Mouse (Mus musculus): Measurements from ENCODE around the gene Bmp7. TPM values are rescaled to one million over a fixed set of nuclear protein-coding genes. Genes with fewer than 3 reads are reported as not detected.

The Bmp7 gene
- polyA plus RNA-seq, 1 experiment from 2014 or later = 21.2 TPM

DNA sequence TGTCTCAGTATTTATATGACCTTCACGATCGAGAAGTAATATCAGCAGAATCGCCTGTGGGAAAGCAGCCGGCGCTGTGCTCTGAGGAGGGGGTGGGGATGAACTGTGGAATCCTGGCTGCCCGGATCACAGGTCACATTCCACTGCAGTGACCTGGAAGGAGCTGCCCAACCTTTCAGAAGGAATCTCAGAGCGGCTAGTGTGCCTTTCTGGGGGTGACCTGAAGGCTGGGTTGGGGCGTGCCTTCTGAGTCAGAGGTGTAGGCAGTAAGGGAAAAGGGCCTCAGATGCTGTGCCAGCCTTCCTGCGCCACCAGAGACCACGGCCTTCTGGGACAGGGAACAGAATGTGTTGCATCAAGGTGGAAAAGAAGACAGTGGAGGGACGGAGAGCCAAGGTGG is 25.1 kb upstream of the Bmp7 start:
- Histone ChIP-seq H3K9me3 (peaks cover 5% of the 10 kb centered on the region), H3K4me1 (peaks cover 30% of the 10 kb centered on the region), H3K27ac (peak overlapping the region; percentile 76), H3K36me3 (replicated peaks) (no peaks in the 10 kb centered on the region), H3K27me3 (ENCODE audit: poor library complexity, severe bottlenecking) (peaks cover 5% of the 10 kb centered on the region; the same call in 1 of the 2 replicates), H3K4me3 (no peak overlapping the region)
- WGBS = 30% methylated on average over 11 of the region's 11 CpGs
- no peak for DNase-seq (ENCODE audit: extremely low spot score, low spot score)

DNA sequence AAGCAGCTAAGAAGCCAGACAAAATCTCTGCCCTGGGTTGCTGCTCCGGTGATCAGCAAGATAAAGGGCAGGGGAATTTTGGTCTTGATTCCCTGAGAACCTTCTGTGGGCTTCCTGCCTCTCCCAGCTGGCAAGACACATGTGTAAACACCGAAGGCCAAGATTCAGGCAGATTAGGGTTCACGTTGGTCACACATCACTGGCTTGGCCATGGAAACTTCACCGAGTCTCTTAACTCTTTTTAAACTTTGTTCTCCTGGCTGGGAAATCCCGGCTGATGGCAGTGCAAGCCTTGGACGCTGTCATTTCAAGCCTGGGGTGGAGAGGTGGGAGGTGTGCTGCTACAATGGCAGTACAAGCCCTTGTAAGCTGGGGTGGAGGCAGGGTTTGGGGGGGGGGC is 21.1 kb upstream of the Bmp7 start:
- peak overlapping the region; percentile 44; the same call in 1 of the 2 replicates for H3K27ac ChIP-seq
- no peaks in the 10 kb centered on the region for H3K36me3 ChIP-seq (replicated peaks)
- no peak overlapping the region for H3K4me3 ChIP-seq
- peaks cover 20% of the 10 kb centered on the region for H3K9me3 ChIP-seq
- H3K27me3 ChIP-seq (ENCODE audit: poor library complexity, severe bottlenecking) = peaks cover 10% of the 10 kb centered on the region; the same call in 1 of the 2 replicates
- DNase-seq (ENCODE audit: extremely low spot score, low spot score) = no peak
- peaks cover 49% of the 10 kb centered on the region for H3K4me1 ChIP-seq
- WGBS = 71% methylated on average over 6 of the region's 6 CpGs

DNA sequence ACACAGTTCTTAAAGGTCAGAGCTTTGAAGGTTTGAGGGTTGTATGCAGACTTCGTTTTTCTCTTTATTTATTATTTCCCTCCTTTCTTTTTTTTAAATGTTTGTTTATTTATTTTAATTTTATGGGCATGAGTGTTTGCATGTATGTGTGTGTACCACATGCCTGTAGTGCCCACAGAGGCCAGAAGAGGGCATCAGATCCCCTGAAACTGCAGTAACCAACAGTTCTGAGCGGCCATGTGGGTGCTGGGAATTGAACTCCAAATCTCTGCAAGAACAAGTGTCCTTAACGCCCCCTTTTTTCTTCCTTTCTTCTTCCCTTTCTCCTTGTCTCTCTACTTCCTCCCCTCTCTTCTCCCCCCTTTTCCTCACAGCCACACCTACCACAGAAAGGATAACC is 20.2 kb upstream of the Bmp7 start:
- no peak overlapping the region for H3K4me3 ChIP-seq
- DNase-seq (ENCODE audit: extremely low spot score, low spot score) = no peak
- H3K9me3 ChIP-seq = peaks cover 27% of the 10 kb centered on the region
- H3K27ac ChIP-seq = no peak overlapping the region
- 87% methylated on average over 3 of the region's 3 CpGs for WGBS
- peaks cover 10% of the 10 kb centered on the region; the same call in 1 of the 2 replicates for H3K27me3 ChIP-seq (ENCODE audit: poor library complexity, severe bottlenecking)
- H3K36me3 ChIP-seq (replicated peaks) = no peaks in the 10 kb centered on the region
- peaks cover 42% of the 10 kb centered on the region for H3K4me1 ChIP-seq

DNA sequence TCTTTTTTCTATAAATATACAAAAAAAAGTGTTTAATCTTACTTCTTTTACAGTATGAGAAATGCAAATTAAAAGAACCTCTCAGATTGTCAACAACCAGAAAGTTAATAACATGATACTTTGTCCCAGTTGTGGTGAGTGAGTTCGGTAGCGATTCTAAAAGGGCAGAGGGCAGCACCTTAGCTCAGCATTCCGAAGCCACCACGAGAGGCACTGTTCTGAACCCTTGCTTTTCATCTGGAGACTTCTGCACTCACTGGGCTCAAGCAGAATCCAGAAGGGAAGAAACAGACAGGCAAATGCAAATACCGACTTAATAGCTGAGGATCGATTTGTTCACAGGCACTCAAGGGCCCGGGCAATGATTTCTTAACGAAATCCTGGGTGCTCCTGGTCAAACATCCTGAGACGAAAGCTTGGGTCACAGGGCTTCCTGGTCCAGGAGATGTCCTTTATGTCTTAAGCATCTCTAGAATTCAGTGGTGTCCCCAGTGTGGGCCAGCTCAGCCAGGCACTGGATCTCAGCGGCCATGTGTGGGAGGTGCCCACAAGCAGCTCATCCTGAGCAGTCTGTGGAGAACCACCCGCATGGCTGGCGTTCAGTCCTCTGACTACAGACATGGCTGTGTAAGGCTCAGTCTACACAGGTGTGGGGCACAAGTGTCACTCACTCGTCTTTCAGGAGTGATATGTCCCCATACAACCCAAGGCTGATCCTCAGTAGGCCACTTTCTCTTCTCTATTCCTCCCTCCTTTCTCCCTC is 19.1 kb upstream of the Bmp7 start:
- Histone ChIP-seq H3K27me3 (ENCODE audit: poor library complexity, severe bottlenecking) (peaks cover 10% of the 10 kb centered on the region; the same call in 1 of the 2 replicates), H3K4me3 (no peak overlapping the region), H3K9me3 (peaks cover 27% of the 10 kb centered on the region), H3K36me3 (replicated peaks) (no peaks in the 10 kb centered on the region), H3K4me1 (peaks cover 30% of the 10 kb centered on the region), H3K27ac (peak overlapping the region; percentile 56)
- no peak for DNase-seq (ENCODE audit: extremely low spot score, low spot score)
- 50% methylated on average over 13 of the region's 13 CpGs for WGBS

DNA sequence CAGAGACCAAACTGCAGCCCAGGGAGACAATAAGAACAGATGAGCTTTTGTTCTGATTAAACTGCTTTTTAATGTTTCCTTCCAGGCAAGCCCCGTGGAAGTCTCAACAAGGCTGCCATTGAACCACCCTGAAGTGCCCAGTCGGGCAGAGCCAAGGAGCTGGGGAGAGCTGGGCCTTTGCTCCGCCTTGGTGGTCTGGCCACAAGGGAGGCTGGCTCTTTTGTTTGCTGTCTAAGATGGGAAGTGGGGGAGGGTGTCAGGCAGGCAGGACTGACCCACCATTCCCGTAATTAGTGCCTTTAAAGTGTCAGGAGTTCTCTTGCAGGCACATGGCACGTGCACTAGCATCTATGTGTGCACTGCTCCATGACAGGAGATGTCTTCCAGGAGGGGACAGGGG is 18.5 kb upstream of the Bmp7 start:
- Histone ChIP-seq H3K4me1 (peaks cover 28% of the 10 kb centered on the region), H3K4me3 (no peak overlapping the region), H3K27ac (peak overlapping the region; percentile 81), H3K27me3 (ENCODE audit: poor library complexity, severe bottlenecking) (peaks cover 10% of the 10 kb centered on the region; the same call in 1 of the 2 replicates), H3K9me3 (peaks cover 27% of the 10 kb centered on the region), H3K36me3 (replicated peaks) (no peaks in the 10 kb centered on the region)
- 8% methylated on average over 5 of the region's 5 CpGs for WGBS
- no peak for DNase-seq (ENCODE audit: extremely low spot score, low spot score)

DNA sequence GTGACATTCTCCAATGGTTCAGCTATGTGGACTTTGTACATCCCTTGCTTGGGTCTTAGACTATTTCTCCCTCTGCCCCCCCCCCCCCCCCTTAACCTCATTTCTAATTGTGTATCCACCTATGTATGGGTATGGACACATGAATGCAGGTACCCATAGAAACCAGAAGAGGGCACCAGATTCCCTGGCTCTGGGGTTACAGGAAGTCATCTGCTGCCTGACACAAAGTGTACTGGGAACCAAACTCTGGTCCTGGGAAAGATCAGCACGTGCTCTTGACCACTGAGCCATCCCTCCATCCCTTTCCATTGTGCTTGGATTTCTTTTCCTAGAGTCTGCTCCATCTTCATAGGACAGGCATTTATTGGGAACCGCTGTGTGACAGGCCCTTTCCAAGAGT is 11.9 kb upstream of the Bmp7 start:
- peaks cover 14% of the 10 kb centered on the region for H3K9me3 ChIP-seq
- no peak overlapping the region for H3K27ac ChIP-seq
- 78% methylated on average over 2 of the region's 2 CpGs for WGBS
- H3K4me1 ChIP-seq = peaks cover 22% of the 10 kb centered on the region
- H3K4me3 ChIP-seq = no peak overlapping the region
- no peak for DNase-seq (ENCODE audit: extremely low spot score, low spot score)
- peaks cover 6% of the 10 kb centered on the region; the same call in 1 of the 2 replicates for H3K27me3 ChIP-seq (ENCODE audit: poor library complexity, severe bottlenecking)
- no peaks in the 10 kb centered on the region for H3K36me3 ChIP-seq (replicated peaks)

DNA sequence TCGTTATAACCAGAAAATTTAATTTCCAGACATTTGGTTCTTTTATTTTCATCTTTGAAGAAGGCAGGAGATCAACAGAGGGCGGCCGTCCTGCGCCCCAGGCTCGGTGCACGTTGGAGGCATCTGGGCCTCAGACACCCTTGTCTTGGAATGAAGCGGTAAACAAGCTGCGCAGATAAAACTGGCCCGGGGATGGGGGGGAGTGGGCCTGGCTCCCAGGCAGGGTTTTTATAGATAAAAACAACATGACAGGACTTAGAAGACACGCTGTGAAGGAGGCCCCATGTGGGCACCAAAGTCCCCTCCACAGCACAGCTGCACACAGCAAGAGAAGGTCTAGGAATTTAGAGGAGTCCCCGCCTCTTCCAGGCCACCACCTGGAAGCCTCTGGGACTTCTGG is 10.6 kb upstream of the Bmp7 start:
- Histone ChIP-seq H3K4me3 (no peak overlapping the region), H3K27ac (peak overlapping the region; percentile 69)
- WGBS = 30% methylated on average over 11 of the region's 11 CpGs

DNA sequence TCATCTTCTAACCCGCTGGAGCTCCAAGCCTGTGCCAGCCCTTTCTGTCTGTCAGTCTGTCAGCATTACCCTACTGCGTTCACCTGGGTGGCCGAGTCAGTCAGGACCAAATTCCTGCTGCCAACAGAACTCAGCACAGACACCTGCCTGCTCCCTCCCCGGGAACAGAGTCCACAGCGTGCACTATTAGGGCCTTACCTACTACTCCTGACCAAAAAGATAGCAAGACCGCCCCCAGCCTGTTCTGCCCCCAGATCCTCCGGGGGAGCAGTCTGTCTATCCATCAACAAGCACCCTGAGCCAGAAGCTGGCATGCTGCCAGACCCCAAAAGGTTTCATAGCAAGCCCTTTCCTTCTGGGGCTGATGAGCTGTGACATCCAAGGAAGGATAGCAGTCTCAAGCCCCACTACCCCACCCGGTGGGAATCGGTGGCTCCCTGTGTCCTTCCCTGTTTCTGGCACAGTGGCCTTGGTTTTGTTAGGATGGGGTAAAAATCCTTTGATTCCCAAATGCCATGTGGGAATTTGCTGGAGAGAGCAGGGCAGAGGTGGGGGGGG is 10.1 kb upstream of the Bmp7 start:
- no peak for DNase-seq (ENCODE audit: extremely low spot score, low spot score)
- Histone ChIP-seq H3K4me3 (no peak overlapping the region), H3K27ac (peak overlapping the region; percentile 69), H3K27me3 (ENCODE audit: poor library complexity, severe bottlenecking) (peaks cover 16% of the 10 kb centered on the region), H3K36me3 (replicated peaks) (no peaks in the 10 kb centered on the region), H3K9me3 (no peaks in the 10 kb centered on the region), H3K4me1 (peaks cover 22% of the 10 kb centered on the region)
- 70% methylated on average over 9 of the region's 9 CpGs for WGBS

More for the DNA sequence above, 10.6 kb upstream of the Bmp7 start:
- Histone ChIP-seq H3K27me3 (ENCODE audit: poor library complexity, severe bottlenecking) (peaks cover 11% of the 10 kb centered on the region; the same call in 1 of the 2 replicates), H3K9me3 (peaks cover 2% of the 10 kb centered on the region; the same call in 1 of the 2 replicates), H3K36me3 (replicated peaks) (no peaks in the 10 kb centered on the region), H3K4me1 (peaks cover 22% of the 10 kb centered on the region)
- DNase-seq (ENCODE audit: extremely low spot score, low spot score) = no peak

DNA sequence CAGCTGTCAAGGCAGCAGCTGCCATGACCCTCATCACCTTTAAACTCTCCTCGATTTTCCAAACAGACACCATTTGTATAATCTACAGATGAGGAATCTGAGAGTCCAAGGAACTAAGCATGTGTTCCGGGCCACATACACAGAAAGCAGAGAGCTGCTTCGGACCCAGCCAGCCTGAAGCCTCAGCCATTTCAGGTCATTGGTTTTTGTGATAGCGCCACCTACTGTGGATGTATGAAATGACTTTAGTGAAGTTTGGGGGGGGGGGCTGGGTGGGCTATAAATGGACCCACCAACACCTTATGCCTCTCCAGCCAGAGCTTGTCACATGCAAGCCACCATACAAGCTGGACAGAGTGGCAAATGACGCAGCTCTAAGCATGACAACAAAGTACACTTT is 8.9 kb upstream of the Bmp7 start:
- peaks cover 27% of the 10 kb centered on the region for H3K27me3 ChIP-seq (ENCODE audit: poor library complexity, severe bottlenecking)

DNA sequence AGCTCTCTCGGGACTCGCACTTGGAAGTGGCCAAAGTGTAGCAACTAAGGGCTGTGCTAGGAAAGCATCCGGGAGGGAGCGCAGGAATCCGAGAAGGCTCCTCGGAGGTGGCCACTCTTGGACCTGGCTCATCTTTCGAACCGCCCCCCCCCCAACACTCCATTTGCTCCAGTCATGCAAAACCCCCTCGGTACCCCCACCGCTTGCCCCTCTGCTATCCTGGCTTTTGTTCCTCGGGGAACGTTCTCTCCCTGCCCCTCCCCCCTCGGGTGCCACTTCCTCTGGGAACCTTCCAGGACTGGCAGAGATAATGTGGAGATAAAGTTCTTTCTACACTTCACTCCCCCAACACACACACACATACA is 660 bp upstream of the Bmp7 start:
- Histone ChIP-seq H3K27ac (peak overlapping the region; percentile 90), H3K36me3 (replicated peaks) (no peaks in the 10 kb centered on the region), H3K9me3 (no peaks in the 10 kb centered on the region), H3K4me1 (peaks cover 64% of the 10 kb centered on the region), H3K4me3 (peak overlapping the region; percentile 71), H3K27me3 (ENCODE audit: poor library complexity, severe bottlenecking) (peaks cover 99% of the 10 kb centered on the region)
- no peak for DNase-seq (ENCODE audit: extremely low spot score, low spot score)
- WGBS = under 1% methylated on average over 13 of the region's 13 CpGs

More for the DNA sequence above, 8.9 kb upstream of the Bmp7 start:
- Histone ChIP-seq H3K9me3 (no peaks in the 10 kb centered on the region), H3K4me3 (no peak overlapping the region), H3K4me1 (peaks cover 22% of the 10 kb centered on the region), H3K27ac (no peak overlapping the region), H3K36me3 (replicated peaks) (no peaks in the 10 kb centered on the region)
- 43% methylated on average over 5 of the region's 5 CpGs for WGBS
- DNase-seq (ENCODE audit: extremely low spot score, low spot score) = no peak

DNA sequence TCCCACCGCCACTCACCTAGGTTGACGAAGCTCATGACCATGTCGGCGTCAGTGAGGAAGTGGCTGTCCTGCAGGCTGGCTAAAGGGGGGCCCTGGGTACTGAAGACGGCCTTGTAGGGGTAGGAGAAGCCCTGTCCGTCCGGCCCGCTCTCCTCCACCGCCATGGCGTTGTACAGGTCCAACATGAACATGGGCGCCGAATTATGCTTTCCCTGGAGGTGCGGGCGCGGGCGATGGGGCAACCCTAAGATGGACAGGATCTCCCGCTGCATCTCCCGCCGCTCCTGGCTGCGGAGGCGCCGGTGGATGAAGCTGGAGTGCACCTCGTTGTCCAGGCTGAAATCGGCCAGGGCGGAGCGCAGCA is 500 bp downstream of the Bmp7 start:
- H3K4me3 ChIP-seq = peak overlapping the region; percentile 71
- under 1% methylated on average over 26 of the region's 26 CpGs for whole genome bisulfite sequencing
- no peaks in the 10 kb centered on the region for H3K9me3 ChIP-seq
- DNase-seq (ENCODE audit: extremely low spot score, low spot score) = peak; percentile 63
- H3K27me3 ChIP-seq (ENCODE audit: poor library complexity, severe bottlenecking) = peaks cover 99% of the 10 kb centered on the region
- no peaks in the 10 kb centered on the region for H3K36me3 ChIP-seq (replicated peaks)
- H3K4me1 ChIP-seq = peaks cover 76% of the 10 kb centered on the region
- H3K27ac ChIP-seq = peak overlapping the region; percentile 90

DNA sequence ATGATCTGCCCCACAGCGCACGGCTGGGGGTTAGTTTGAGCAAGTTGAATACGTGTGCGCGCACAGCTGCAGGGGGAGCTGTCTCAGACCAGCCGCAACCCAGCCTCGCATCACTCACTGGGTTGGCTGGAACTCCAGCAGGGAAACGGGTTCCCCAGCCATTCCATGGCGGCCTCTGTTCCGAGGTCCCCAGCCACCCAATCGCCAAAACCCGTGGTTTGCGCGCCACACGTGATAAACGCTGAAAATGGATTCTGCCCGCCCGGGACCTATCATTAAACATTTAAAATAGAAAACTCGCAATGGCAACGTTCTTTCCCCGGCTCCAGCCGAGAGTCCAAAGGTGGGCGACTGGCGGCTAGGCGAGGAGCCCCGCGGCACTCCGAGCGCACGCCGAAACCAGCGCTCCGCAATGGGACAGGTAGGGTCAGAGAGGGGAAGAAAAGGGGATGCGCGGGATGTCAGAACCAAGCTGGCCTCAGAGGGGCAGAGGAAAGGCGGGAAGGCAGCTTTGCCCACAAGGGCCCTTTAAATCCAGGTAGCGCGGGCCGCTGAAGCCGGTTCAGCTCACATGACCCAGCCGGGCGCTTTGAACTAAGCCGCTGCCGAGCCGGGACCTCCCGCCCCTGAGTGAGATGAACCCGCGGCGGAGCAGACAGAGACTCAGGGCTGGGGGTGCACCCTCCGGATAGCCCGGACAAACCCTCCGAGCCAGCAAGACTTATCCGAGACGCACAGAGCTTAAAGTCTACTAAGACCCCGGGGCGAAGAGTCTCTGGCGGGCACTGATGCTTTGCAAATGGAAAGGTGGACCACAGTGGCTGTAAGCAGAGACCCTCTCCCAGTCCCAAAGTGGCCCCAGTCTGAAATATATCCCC is 1.1 kb downstream of the Bmp7 start:
- Histone ChIP-seq H3K4me1 (peaks cover 82% of the 10 kb centered on the region), H3K27me3 (ENCODE audit: poor library complexity, severe bottlenecking) (peaks cover 99% of the 10 kb centered on the region), H3K27ac (peak overlapping the region; percentile 90), H3K9me3 (no peaks in the 10 kb centered on the region), H3K36me3 (replicated peaks) (no peaks in the 10 kb centered on the region), H3K4me3 (peak overlapping the region; percentile 71)
- WGBS = under 1% methylated on average over 57 of the region's 57 CpGs
- peak; percentile 68 for DNase-seq (ENCODE audit: extremely low spot score, low spot score)

All from forebrain, embryonic 10.5 days (tissue).